Mouse (Mus musculus): ENCODE measurements around the gene Aen.

Gene Aen

DNA sequence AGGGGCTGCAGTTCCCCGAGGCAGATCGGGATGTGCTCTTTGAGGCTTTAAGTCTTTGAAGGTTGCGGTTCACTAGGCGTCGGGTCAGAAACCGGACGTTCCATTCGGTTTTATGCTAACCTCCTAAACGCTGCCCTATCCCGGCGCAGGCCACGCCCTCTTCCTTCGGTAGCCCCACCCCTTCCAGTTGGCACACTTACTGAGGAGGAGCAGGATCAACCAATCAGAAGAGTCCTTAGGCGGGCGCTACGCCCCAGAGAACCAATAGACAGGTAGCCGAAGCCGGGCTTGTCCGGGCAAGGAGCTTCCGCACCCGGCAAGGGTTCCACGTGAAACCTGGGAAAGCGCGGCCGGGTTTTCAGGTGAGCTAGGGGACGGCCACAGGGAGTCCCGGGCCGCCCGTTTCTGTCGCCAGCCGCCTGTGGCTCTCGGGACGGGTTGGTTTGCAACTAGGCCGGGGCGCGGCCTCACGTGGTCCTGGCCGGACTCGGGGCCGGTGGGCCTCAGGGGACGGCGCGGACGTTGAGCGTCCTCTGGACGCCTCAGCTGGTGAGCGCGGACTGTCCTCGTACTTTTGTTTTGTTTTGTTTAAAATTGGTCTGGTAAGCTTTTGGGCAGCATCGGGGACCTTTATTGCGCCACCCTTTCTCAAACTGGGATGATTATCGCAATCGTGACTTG is at the start of gene Aen:
TSS of gene Aen (plus strand) at position 202 of the 681 bp plus-strand sequence.
- DNase-seq (ENCODE audit: low spot score in 2 of 2), result peak; percentile 94 to 97

DNA sequence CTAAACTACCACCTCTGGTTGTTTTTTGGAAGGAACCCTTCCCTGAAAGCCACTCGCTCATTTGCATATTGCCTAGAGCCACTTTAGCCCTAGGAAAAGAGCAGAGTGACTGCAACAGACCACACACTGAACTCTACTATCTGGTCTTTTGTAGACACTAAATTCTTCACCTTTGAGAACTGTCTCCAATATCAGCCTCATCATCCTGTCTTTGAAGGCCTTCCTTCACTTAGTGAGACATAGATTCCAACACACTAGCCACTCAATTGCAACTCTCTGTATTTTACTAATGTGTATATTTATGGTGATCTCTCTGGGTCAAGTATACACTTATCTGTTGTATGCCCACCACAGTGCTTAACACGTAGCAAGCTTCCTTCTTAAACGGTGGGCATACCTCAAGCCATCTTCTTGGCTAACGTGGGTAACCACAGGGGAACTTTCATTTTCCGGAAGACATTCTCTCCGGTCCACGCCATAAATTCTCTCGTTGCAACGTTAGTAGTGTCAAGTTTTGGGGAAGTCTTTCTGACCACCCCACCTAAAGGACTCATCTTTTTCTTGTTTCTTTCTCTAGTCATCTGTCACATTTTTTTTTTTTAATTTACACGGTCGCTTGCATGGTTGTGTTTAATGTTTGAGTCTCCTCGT is 49.5 kb upstream of the Aen start:
- DNase-seq (ENCODE audit: low spot score in 2 of 2), result no peak

- DNase-seq (ENCODE audit: low spot score in 2 of 2), result peak; percentile 94
Measured at GRCm38 (mm10) chr7:78846737-78847434, 48.8 kb upstream of the Aen start, which contains the start of gene Det1. Gene Det1 (minus strand): TSS chr7:78847263.

GRCm38 (mm10) chr7:78854051-78854450 is 41.6 kb upstream of the Aen start:
- no peak for DNase-seq (ENCODE audit: low spot score in 2 of 2)

DNA sequence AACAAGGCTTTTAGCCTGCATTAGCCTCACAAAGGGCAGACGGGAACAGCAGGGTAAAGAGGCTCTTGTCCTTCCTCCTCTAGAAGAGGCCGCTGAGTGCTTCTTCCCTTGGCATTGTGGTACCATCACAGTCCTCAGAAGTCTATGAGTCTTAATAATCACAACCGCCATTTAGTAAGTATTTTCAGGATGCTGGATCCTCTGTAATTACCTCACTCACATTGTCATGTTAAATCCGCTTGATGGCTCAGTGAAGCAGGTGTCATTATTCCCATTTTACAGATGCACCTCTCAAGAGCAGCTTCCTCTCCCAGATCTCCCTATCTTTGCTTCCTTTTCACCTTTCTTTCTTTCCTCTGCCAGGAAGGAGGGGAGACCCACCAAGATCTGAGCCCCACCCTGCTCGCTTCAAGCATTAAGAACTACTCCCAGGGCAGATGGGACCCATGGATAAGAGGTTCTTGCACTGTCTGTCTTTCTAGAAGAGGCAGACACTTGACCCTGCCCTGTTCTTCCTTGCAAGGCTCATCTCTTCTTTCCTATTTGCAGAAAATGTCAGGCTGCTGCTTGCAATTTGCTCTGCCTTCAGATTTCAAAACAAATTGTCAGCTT is 40.5 kb upstream of the Aen start:
- no peak for DNase-seq (ENCODE audit: low spot score in 2 of 2)

- no peak for DNase-seq (ENCODE audit: low spot score in 2 of 2)
Measured at GRCm38 (mm10) chr7:78863796-78864445, 31.7 kb upstream of the Aen start.

DNA sequence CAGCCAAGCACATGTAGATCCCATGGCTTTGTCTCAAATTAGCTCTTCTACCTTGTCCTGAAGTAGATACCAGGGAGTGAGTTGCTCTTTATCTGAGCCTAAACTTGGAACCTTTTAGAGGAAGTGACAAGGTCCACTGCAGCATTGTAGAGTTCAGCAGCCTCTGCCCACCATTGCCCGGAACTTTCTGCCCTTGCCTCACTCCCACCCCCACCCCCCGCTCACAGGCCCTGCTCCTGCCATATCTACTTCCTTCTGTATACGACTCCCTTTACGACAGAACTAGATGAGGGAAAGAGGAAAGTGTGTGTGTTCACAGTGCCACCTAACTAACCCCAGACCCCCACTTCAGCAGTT is 31.2 kb upstream of the Aen start:
- DNase-seq (ENCODE audit: low spot score in 2 of 2), result no peak

GRCm38 (mm10) chr7:78865212-78865949 is 30.3 kb upstream of the Aen start:
- no peak for DNase-seq (ENCODE audit: low spot score in 2 of 2)

DNA sequence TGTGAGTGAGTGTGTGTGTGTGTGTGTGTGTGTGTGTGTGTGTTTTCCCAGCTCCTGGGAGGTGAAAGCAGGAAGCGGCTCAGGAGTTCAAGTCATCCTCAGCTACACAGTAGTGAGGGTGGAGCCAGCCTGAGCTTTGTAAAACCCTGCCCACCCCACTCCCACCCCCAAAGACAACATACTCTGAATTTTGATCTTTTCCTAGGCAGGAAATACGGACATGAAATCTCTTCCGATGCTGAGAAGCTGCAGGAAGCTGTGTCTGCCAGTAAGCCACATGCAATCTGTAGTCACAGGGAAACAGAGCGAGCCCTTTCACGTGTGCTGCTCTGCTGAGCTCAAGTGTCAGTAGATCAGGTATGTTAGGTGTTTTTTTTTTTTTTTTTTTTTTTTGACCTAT is 26.9 kb upstream of the Aen start:
- no peak for DNase-seq (ENCODE audit: low spot score in 2 of 2)

DNA sequence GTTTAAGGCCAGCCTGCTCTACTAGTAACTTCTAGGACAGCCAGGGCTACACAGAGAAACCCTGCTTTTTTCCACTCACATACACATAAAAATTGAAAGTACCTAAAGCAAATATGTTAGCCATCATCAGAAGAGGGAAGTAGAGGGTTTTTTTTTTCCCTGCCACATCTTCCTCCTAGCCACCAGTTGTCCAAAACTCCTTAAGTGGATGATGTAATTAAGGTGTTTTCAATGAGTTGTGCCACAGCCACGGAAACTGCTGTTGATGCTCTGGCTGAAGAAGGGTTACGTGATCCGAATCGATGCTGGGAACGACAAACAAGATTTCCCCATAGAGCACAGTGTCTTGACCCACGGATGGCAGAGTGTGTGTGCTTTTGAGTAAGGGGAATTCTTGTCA is 23.3 kb upstream of the Aen start:
- DNase-seq (ENCODE audit: low spot score in 2 of 2), result no peak

DNA sequence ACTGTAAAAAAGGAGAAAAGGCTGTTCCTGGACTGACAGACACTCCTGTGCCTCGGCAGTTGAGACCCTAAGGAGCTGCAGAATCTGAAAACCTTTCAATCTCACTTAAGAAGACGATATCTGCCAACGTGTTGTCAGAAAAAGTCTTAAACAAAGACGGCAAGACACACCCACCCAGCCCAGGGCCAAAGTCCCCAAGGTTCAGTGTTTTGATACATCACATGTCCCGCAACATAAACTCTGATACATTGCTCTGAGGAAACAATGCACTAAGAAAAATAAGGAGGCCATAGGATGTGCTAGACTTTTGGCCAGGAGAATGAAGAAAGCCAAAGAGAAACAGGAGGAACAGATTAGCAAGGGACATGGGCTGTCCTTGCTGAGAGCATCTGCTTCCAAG is 22.8 kb upstream of the Aen start:
- no peak for DNase-seq (ENCODE audit: low spot score in 2 of 2)

DNA sequence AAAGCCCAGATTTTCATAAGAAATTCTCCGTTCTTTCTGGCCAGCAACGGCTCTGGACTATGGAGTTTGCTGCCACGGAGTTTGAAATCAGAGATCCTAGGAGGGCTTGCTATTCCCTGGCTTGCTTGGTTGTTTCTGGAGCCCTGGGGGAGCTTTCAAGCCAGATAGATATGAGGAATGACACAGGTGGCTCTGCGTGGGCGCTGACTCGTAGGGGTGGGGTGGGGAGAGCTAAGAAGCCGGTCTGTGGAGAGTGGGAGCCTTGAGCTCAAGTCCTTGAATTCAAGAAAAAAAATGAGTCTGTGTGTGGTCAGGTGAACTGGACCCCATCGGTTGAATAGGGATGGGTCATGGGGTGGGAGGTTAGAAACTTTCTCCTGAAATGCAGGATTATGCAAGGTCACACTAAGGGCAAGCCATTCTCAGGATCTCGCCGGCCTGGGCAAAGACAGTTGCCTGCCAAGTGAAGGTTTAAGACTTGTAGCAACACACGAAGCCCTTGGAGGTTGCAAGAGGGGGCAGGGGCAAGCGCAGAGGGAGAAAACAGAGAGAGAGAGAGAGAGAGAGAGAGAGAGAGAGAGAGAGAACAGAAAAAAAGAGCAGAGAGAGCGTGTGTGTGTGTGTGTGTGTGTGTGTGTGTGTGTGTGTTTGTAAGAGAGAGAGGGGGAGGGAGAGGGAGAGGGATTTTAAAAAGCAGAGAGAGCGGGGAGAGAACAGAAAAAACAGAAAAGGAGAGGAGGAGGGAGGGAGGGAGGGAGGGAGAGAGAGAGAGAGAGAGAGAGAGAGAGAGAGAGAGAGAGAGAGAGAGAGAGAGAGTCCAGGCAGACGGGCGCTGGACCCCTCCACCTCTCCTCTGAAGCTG is 13.8 kb upstream of the Aen start:
- DNase-seq (ENCODE audit: low spot score in 2 of 2), result peak in 1 of 2 experiments; percentile 11

DNA sequence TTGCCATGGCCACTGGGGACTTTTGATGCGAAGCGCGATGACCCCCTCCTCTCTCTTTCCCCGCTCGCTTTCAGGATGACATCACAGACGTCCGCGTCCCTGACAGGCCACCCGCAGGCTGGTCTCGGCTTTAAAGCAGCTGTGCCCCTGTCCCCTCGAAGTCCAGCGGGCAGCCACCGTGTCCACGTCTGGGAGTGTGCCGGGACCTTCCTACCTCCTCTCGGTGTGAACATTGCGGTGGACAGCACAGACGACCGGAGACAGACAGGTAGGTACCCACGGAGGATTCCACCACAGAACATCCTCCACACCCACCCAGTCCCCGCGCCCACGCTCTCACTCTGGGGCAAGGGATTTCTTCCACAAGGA is 13.2 kb upstream of the Aen start:
- peak; percentile 60 to 67 for DNase-seq (ENCODE audit: low spot score in 2 of 2)

- peak in 1 of 2 experiments; percentile 22 for DNase-seq (ENCODE audit: low spot score in 2 of 2)
Measured at GRCm38 (mm10) chr7:78883016-78883725, 12.5 kb upstream of the Aen start.

DNA sequence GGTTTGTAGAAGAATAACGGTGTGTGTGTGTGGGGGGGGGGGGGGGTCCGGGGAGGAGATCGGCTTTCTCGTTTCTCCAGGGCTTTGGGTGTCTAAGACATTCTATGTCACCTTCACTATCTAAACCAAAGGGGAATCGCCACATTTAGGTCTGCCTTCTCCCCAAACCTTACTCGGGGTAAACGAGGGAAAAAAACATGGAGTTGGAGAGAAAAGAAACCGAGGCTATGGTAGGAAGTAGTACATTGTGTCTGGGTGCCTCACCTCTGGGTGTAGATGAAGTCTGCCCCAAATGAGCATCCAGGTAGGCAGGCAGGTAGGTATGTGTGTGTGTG is 12.0 kb upstream of the Aen start:
- DNase-seq (ENCODE audit: low spot score in 2 of 2), result peak in 1 of 2 experiments; percentile 7

DNA sequence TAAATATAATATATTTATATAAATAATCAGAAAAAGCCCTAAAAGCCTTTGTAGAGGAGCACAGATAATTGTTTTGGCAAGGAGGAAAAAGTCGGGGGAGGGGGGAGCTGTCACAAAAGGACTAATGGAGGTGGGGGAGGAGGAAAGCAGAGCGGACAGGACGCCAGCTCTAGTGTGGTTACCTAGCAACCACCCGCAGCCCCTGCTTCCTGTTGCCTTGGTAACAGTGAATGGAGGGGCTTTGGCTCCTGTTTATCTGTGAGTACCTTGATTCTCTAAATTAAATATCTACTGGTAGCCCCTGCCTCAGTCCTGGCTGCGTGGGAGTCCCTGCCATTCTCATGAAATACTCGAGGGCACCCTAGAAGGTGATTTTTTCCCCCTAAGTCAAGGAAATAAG is 11.5 kb upstream of the Aen start:
- peak in 1 of 2 experiments; percentile 47 for DNase-seq (ENCODE audit: low spot score in 2 of 2)

DNA sequence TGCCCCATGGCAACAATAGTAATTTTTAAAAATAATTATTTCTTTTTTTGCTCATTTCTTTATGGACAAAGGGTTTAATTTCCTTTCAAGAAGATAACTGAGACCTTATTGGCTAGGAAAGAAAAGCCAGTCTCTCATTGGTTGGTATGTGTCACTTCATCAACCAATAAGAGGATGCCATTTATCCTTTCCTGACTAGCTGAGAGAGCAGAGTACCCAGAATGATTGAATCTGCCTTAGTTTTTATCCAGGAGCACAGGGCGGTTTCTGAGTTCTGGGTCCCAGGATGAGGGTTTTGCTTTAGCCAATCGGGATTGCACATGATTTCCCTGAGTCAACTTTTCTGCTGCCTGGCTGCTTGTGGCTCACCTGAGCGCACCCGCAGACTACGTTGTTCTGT is 10.2 kb upstream of the Aen start:
- DNase-seq (ENCODE audit: low spot score in 2 of 2), result peak in 1 of 2 experiments; percentile 9

DNA sequence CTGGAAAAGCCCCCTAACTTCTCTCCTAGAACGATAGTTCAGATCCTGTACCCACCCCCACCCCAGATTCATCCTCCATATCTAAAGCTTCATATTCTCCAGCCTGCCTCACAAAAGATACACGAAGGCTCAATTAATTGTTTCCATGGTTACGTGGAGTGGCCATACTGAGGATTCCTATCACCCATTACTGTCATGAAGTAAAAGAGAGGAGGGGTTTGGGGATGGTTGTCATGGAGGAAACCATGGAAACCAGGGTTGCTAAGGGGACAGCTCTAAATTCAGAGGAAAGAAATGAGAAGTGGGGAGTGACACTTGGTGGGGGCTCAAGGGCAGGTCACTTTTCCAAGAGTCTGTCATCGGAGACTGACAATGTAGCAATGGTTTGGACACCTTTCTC is 9.2 kb upstream of the Aen start:
- DNase-seq (ENCODE audit: low spot score in 2 of 2), result no peak

DNA sequence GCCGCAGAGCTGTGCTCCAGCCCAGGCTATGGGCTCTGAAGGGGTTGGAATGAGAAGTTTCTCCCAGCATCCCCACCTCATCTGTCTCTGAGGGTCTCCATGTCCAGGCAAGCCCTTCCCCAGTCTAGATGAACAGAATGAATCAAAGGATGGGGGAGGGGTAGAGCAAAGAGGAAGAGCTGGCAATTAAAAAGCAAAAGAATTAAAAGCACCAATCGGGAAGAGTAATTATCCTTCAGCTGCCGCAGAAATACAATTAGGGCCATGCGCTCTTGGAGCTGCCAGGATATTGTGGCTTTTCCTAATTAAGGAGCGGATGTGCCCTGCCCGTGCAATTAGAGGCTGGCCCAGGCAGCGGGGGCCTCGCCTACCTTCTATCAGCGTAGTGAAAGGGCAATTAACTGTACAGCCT is 8.2 kb upstream of the Aen start:
- no peak for DNase-seq (ENCODE audit: low spot score in 2 of 2)

GRCm38 (mm10) chr7:78890641-78891040 is 5.0 kb upstream of the Aen start:
- peak; percentile 87 to 94 for DNase-seq (ENCODE audit: low spot score in 2 of 2)

Data from right cerebral cortex, adult 2 months (tissue).